Comparison of ENCODE assay signal across 14 mouse cellular contexts in genomic region chr5:74288206-74288605, GRCm38 (mm10).
A peak's percentile ranks its signal among the peaks of the same experiment; 100 is the strongest.
DNase-seq lines count a peak whose midpoint lies in the region; ATAC-seq lines count a peak whose summit lies in the region.
"Had no signal": no experiment of that assay in that cellular context is flagged by ENCODE, and none has a peak within 500 bp of the region (broad histone marks: within the 10 kb centered on the region; RNA-seq: fewer than 3 reads in every experiment).

No protein-coding gene starts in this region.

- ATAC-seq in frontal cortex, adult (ENCODE audit: low TSS enrichment): peak; percentile 76
- ATAC-seq: forebrain, embryonic 14.5 days had no signal

- no peak for DNase-seq in frontal cortex, postnatal 25 days (ENCODE audit: low spot score in 2 of 2)
- DNase-seq in brain, adult 2 months (ENCODE audit: low read depth, low spot score): peak; percentile 53
- peak; percentile 57 for DNase-seq in telencephalon, adult 2 months (ENCODE audit: low read depth, low spot score)
- DNase-seq in embryo, embryonic 9.5 days (ENCODE audit: extremely low spot score): no peak
- DNase-seq: adrenal gland, adult 2 months; adrenal gland, postnatal 10 days; adrenal gland, postnatal 25 days; cerebellum, adult 11-12 months; cerebellum, adult 2 months; cerebellum, adult 9-10 months; cerebellum, postnatal 10 days; cerebellum, postnatal 25 days had no signal

Comparison
In these comparisons a context has a peak if more than half of its experiments do, and no peak if none do; other contexts are left out.
1. DNase-seq: peak in brain, adult 2 months (single experiment) and telencephalon, adult 2 months (single experiment); none in frontal cortex, postnatal 25 days (0 of 2) and embryo, embryonic 9.5 days (single experiment).